ENCODE assay signal across 7 mouse cellular contexts in the genomic region with DNA sequence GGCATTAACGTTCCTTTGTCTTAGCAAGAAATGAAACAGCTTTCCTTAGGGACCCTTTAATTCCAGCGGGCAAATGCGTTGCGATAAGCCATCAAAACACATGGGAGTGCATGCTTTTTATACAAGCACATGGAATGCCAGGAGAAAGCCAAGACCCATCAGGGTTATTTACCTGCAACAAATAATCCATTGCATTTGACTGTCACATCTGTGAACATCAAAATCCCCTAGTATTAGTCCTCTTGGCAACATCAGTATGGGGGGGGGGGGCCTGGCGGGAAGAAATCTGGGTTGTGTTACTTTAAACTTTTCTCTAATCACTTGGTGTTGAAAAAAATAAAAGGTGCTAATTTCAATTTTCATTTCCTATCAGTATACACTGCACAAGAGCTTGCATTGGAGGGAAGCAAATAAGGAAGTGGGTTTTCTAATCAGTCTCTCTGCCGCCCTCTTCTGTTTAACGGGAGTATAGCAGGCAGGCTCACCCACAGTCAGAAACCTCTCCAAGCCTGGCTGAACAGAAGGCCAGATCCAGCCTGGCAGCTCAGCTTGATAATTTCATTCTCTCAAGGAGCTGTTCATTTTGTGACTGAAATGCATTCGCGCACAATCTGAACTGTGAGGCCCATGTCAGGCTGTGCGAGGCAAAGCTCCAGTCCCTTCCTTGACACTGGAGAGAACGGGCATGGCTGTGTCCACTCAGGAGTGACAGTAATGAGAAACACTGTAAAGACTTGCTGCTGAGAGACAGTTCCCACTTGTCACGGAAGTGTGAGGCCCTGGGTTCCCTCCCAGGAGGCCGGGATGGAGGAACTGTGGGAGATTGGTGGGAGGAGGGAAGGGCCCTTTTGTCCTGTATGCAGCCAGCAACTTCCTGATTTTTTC.
A peak's percentile ranks its signal among the peaks of the same experiment; 100 is the strongest.
DNase-seq lines count a peak whose midpoint lies in the region; ATAC-seq lines count a peak whose summit lies in the region.

No protein-coding gene starts in this region.

- H3K27ac ChIP-seq in hindbrain, embryonic 16.5 days (ENCODE audit: low read depth, low read length), result peak overlapping the region; percentile 68

- peak; percentile 83 for DNase-seq in adipocyte (ENCODE audit: low spot score)
- DNase-seq in cerebellum, postnatal 25 days, result peak; percentile 87 to 89
- DNase-seq in frontal cortex, postnatal 36 days (ENCODE audit: low spot score in 2 of 2), result peak; percentile 64 to 83
- DNase-seq in layer of hippocampus, postnatal 36 days, result peak; percentile 65 to 73
- peak; percentile 69 for DNase-seq in right cerebral cortex, postnatal 14 days

- 22% methylated on average over 13 of the region's 13 CpGs for WGBS in hindbrain, embryonic 16.5 days

- peak; percentile 93 for ATAC-seq in hindbrain, embryonic 16.5 days
- peak; percentile 98 for ATAC-seq in megakaryocyte progenitor cell, adult 5-6 weeks (replicated peaks; ENCODE audit: poor library complexity)

- no peaks in the 10 kb centered on the region for H3K27me3 ChIP-seq in hindbrain, embryonic 16.5 days (replicated peaks; ENCODE audit: control insufficient read depth, insufficient read depth, low read length)

- no peak overlapping the region for H3K4me2 ChIP-seq in hindbrain, embryonic 16.5 days (ENCODE audit: low read length)

- no peaks in the 10 kb centered on the region for H3K36me3 ChIP-seq in hindbrain, embryonic 16.5 days (ENCODE audit: control insufficient read depth, insufficient read depth, low read length)

- H3K9ac ChIP-seq in hindbrain, embryonic 16.5 days (ENCODE audit: low read depth, low read length), result peak overlapping the region; percentile 15; the same call in 1 of the 2 replicates

- no peaks in the 10 kb centered on the region for H3K9me3 ChIP-seq in hindbrain, embryonic 16.5 days (ENCODE audit: control insufficient read depth, low read length)

- H3K4me3 ChIP-seq in hindbrain, embryonic 16.5 days (ENCODE audit: low read length), result no peak overlapping the region

- H3K4me1 ChIP-seq in hindbrain, embryonic 16.5 days (ENCODE audit: control insufficient read depth, insufficient read depth, low read depth, low read length), result peaks cover 9% of the 10 kb centered on the region
